Mouse (Mus musculus) small intestine, adult 2 months (tissue): ENCODE measurements around the gene Rpsa.

Experiments
- CTCF ChIP-seq: fragments of 200-500 bp; IDR thresholded peaks from 2 replicates; pipeline ENCODE4 v1.5.1; 2012; ENCODE audit warnings: low read depth, mild to moderate bottlenecking, control low read depth, inconsistent platforms, low read length, moderate library complexity, mixed read lengths; ENCODE audit not compliant: insufficient replicate concordance, insufficient read length; ENCODE audit errors: extremely low read depth
- POLR2A ChIP-seq: fragments of 200-500 bp; IDR thresholded peaks from 2 replicates; pipeline ENCODE4 v1.6.1; 2012; ENCODE audit warnings: low read depth, mild to moderate bottlenecking, control low read depth, inconsistent platforms, low read length, moderate library complexity

DNA sequence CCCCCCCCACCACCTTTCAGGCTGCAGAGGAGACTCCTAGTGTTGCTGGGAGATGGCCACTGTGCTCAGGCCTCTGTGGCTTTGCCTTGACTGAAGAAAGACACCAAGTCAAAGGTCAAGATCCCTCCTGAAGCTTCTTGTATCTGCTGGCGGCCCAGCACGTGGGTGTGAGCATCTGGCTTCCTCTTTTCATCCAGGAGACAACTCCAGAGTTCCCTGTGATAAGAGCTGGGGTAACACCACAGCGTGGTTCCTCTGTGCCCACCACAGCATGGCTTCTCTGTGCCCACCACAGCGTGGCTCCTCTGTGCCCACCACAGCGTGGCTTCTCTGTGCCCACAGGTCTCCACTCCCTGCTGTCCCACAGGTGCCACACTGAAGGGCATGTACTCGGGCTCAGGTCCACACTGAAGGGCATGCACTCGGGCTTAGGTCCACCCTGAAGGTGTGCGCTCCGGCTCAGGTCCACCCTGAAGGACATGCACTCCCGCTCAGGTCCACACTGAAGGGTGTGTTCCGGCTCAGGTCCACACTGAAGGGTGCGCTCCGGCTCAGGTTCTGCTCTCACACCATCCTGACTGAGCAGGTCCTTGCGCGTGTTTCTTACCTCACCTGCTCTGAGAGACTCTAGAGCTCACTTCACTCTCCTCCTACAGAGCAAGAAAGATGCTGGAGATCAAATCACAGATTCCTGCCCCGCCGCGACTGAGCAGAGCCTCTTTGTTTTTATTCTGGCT is 44.2 kb upstream of the Rpsa start:
- TF ChIP-seq CTCF = no peak
- TF ChIP-seq POLR2A = no peak
